Mouse (Mus musculus): ENCODE measurements around the gene Hectd1. TPM values are rescaled to one million over a fixed set of nuclear protein-coding genes. Genes with fewer than 3 reads are reported as not detected.

Gene Hectd1
- polyA plus RNA-seq, 1 experiment = 93.5 TPM

- TF ChIP-seq POLR2A (IDR thresholded peaks at IDR 0.05; ENCODE audit: low read depth, low read length) = no peak
- TF ChIP-seq CTCF (IDR thresholded peaks at IDR 0.05; ENCODE audit: borderline replicate concordance, insufficient read depth, low read length) = no peak
- no peak overlapping the region for H3K4me3 ChIP-seq (ENCODE audit: insufficient read depth, low read length)
These were observed 110.7 kb downstream of the Hectd1 start for GRCm38 (mm10) chr12:51718617-51719016.

GRCm38 (mm10) chr12:51712685-51713084, 116.7 kb downstream of the Hectd1 start:
- Histone ChIP-seq H3K4me3 (ENCODE audit: insufficient read depth, low read length) (no peak overlapping the region), H3K27ac (ENCODE audit: insufficient read depth, low read length) (no peak overlapping the region), H3K4me1 (ENCODE audit: control insufficient read depth, insufficient read depth, low read length) (peaks cover 10% of the 10 kb centered on the region)
- no peak for TF ChIP-seq CTCF (IDR thresholded peaks at IDR 0.05; ENCODE audit: borderline replicate concordance, insufficient read depth, low read length)

More at GRCm38 (mm10) chr12:51718617-51719016, 110.7 kb downstream of the Hectd1 start:
- H3K4me1 ChIP-seq (ENCODE audit: control insufficient read depth, insufficient read depth, low read length) = no peaks in the 10 kb centered on the region
- no peak overlapping the region for H3K27ac ChIP-seq (ENCODE audit: insufficient read depth, low read length)

GRCm38 (mm10) chr12:51710154-51710553, 119.2 kb downstream of the Hectd1 start:
- no peak overlapping the region for H3K4me3 ChIP-seq (ENCODE audit: insufficient read depth, low read length)
- no peak overlapping the region for H3K27ac ChIP-seq (ENCODE audit: insufficient read depth, low read length)
- no peak for TF ChIP-seq CTCF (IDR thresholded peaks at IDR 0.05; ENCODE audit: borderline replicate concordance, insufficient read depth, low read length)
- TF ChIP-seq POLR2A (IDR thresholded peaks at IDR 0.05; ENCODE audit: low read depth, low read length) = no peak
- peaks cover 10% of the 10 kb centered on the region for H3K4me1 ChIP-seq (ENCODE audit: control insufficient read depth, insufficient read depth, low read length)

GRCm38 (mm10) chr12:51709741-51710140, 119.6 kb downstream of the Hectd1 start:
- H3K4me3 ChIP-seq (ENCODE audit: insufficient read depth, low read length) = no peak overlapping the region
- TF ChIP-seq CTCF (IDR thresholded peaks at IDR 0.05; ENCODE audit: borderline replicate concordance, insufficient read depth, low read length) = no peak
- TF ChIP-seq POLR2A (IDR thresholded peaks at IDR 0.05; ENCODE audit: low read depth, low read length) = no peak
- peak overlapping the region; percentile 39; the same call in 1 of the 2 replicates for H3K27ac ChIP-seq (ENCODE audit: insufficient read depth, low read length)
- peaks cover 10% of the 10 kb centered on the region for H3K4me1 ChIP-seq (ENCODE audit: control insufficient read depth, insufficient read depth, low read length)

GRCm38 (mm10) chr12:51708941-51709686, 120.2 kb downstream of the Hectd1 start:
- H3K4me3 ChIP-seq (ENCODE audit: insufficient read depth, low read length) = no peak overlapping the region
- H3K4me1 ChIP-seq (ENCODE audit: control insufficient read depth, insufficient read depth, low read length) = peaks cover 10% of the 10 kb centered on the region
- TF ChIP-seq POLR2A (IDR thresholded peaks at IDR 0.05; ENCODE audit: low read depth, low read length) = no peak
- TF ChIP-seq CTCF (IDR thresholded peaks at IDR 0.05; ENCODE audit: borderline replicate concordance, insufficient read depth, low read length) = no peak
- H3K27ac ChIP-seq (ENCODE audit: insufficient read depth, low read length) = peak overlapping the region; percentile 39

GRCm38 (mm10) chr12:51706673-51707235, 122.6 kb downstream of the Hectd1 start:
- TF ChIP-seq CTCF (IDR thresholded peaks at IDR 0.05; ENCODE audit: borderline replicate concordance, insufficient read depth, low read length) (no peak), POLR2A (IDR thresholded peaks at IDR 0.05; ENCODE audit: low read depth, low read length) (no peak)
- no peak overlapping the region for H3K27ac ChIP-seq (ENCODE audit: insufficient read depth, low read length)
- H3K4me3 ChIP-seq (ENCODE audit: insufficient read depth, low read length) = no peak overlapping the region
- H3K4me1 ChIP-seq (ENCODE audit: control insufficient read depth, insufficient read depth, low read length) = peaks cover 10% of the 10 kb centered on the region

- H3K27ac ChIP-seq (ENCODE audit: insufficient read depth, low read length) = no peak overlapping the region
- TF ChIP-seq CTCF (IDR thresholded peaks at IDR 0.05; ENCODE audit: borderline replicate concordance, insufficient read depth, low read length) (no peak), POLR2A (IDR thresholded peaks at IDR 0.05; ENCODE audit: low read depth, low read length) (no peak)
- H3K4me3 ChIP-seq (ENCODE audit: insufficient read depth, low read length) = no peak overlapping the region
- H3K4me1 ChIP-seq (ENCODE audit: control insufficient read depth, insufficient read depth, low read length) = peaks cover 10% of the 10 kb centered on the region
These were observed 123.6 kb downstream of the Hectd1 start for GRCm38 (mm10) chr12:51705778-51706177.

- H3K4me3 ChIP-seq (ENCODE audit: insufficient read depth, low read length) = no peak overlapping the region
- H3K4me1 ChIP-seq (ENCODE audit: control insufficient read depth, insufficient read depth, low read length) = peaks cover 8% of the 10 kb centered on the region; the same call in 1 of the 2 replicates
- no peak overlapping the region for H3K27ac ChIP-seq (ENCODE audit: insufficient read depth, low read length)
- no peak for TF ChIP-seq POLR2A (IDR thresholded peaks at IDR 0.05; ENCODE audit: low read depth, low read length)
- no peak for TF ChIP-seq CTCF (IDR thresholded peaks at IDR 0.05; ENCODE audit: borderline replicate concordance, insufficient read depth, low read length)
These were observed 124.8 kb downstream of the Hectd1 start for GRCm38 (mm10) chr12:51704572-51704971.

GRCm38 (mm10) chr12:51703859-51704258, 125.5 kb downstream of the Hectd1 start:
- Histone ChIP-seq H3K4me1 (ENCODE audit: control insufficient read depth, insufficient read depth, low read length) (peaks cover 3% of the 10 kb centered on the region; the same call in 1 of the 2 replicates), H3K4me3 (ENCODE audit: insufficient read depth, low read length) (no peak overlapping the region), H3K27ac (ENCODE audit: insufficient read depth, low read length) (no peak overlapping the region)
- no peak for TF ChIP-seq CTCF (IDR thresholded peaks at IDR 0.05; ENCODE audit: borderline replicate concordance, insufficient read depth, low read length)
- no peak for TF ChIP-seq POLR2A (IDR thresholded peaks at IDR 0.05; ENCODE audit: low read depth, low read length)

GRCm38 (mm10) chr12:51701723-51702122, 127.6 kb downstream of the Hectd1 start:
- H3K27ac ChIP-seq (ENCODE audit: insufficient read depth, low read length) = no peak overlapping the region
- TF ChIP-seq POLR2A (IDR thresholded peaks at IDR 0.05; ENCODE audit: low read depth, low read length) = no peak
- no peak for TF ChIP-seq CTCF (IDR thresholded peaks at IDR 0.05; ENCODE audit: borderline replicate concordance, insufficient read depth, low read length)
- H3K4me3 ChIP-seq (ENCODE audit: insufficient read depth, low read length) = no peak overlapping the region
- 0 out of 2 replicates have a peak, but pooled peaks cover 2% of the 10 kb centered on the region for H3K4me1 ChIP-seq (ENCODE audit: control insufficient read depth, insufficient read depth, low read length)
